Mouse (Mus musculus) midbrain, embryonic 14.5 days (tissue): ENCODE data around the gene Zfyve28. TPM values are rescaled to one million over a fixed set of nuclear protein-coding genes. Genes with fewer than 3 reads are reported as not detected.

Experiments
- ATAC-seq: fragments of 200-750 bp; cut with Nextera tagmentation; 2 replicates; pipeline ENCODE4 v1.8.0; 2017; ENCODE audit warnings: moderate number of reproducible peaks, moderate library complexity; ENCODE audit not compliant: low FRiP score, low TSS enrichment
- DNase-seq: peaks from one replicate; pipeline ENCODE4 v3.0.0-alpha.2; 2015
- H3K27ac ChIP-seq: fragments of 300-500 bp; sonication (generic); replicated peaks from 2 replicates; pipeline ENCODE4 v1.5.1; 2014; ENCODE audit warnings: mild to moderate bottlenecking, low read depth, low read length, moderate library complexity
- H3K27me3 ChIP-seq: fragments of 300-500 bp; sonication (generic); 2 replicates; pipeline ENCODE4 v1.6.1; 2014; ENCODE audit warnings: low read length, control low read depth, mixed read lengths; ENCODE audit not compliant: control insufficient read depth, insufficient read depth
- H3K36me3 ChIP-seq: fragments of 300-500 bp; sonication (generic); 2 replicates; pipeline ENCODE4 v1.6.1; 2014; ENCODE audit warnings: low read length, control low read depth; ENCODE audit not compliant: control insufficient read depth, insufficient read depth
- H3K4me1 ChIP-seq: fragments of 300-500 bp; sonication (generic); 2 replicates; pipeline ENCODE4 v1.6.1; 2014; ENCODE audit warnings: mild to moderate bottlenecking, antibody characterized with exemption, low read length, control low read depth; ENCODE audit not compliant: control insufficient read depth, insufficient read depth
- H3K4me2 ChIP-seq: fragments of 300-500 bp; sonication (generic); 2 replicates; pipeline ENCODE4 v1.6.1; 2014; ENCODE audit warnings: mild to moderate bottlenecking, low read length, moderate library complexity
- H3K4me3 ChIP-seq: fragments of 300-500 bp; sonication (generic); replicated peaks from 2 replicates; pipeline ENCODE4 v1.5.1; 2014; ENCODE audit warnings: low read depth, low read length
- H3K9ac ChIP-seq: fragments of 300-500 bp; sonication (generic); replicated peaks from 2 replicates; pipeline ENCODE4 v1.6.1; 2014; ENCODE audit warnings: mild to moderate bottlenecking, low read length, moderate library complexity
- H3K9me3 ChIP-seq: fragments of 300-500 bp; sonication (generic); 2 replicates; pipeline ENCODE4 v1.6.1; 2016; ENCODE audit warnings: low read length, control low read depth, mixed read lengths; ENCODE audit not compliant: control insufficient read depth
- WGBS: fragments of 180-500 bp; shearing (Covaris S2); extraction: QIAGEN DNeasy Blood & Tissue Kit; methylation state at CpG from one replicate; pipeline ENCODE4 v1.1.7; 2014; 5-methylcytosine and 5-hydroxymethylcytosine counted together
- polyA plus RNA-seq: library from polyadenylated mRNA; unstranded; fragments of >200 nt; fragmentation: Nextera tagmentation; extraction: Ambion mirVana; gene quantifications from 2 replicates; pipeline ENCODE4 v1.2.1, GENCODE M21; 2014

The Zfyve28 gene
- polyA plus RNA-seq, 1 experiment from 2014 or later = 2.8 TPM

- Histone ChIP-seq H3K4me3 (no peak overlapping the region), H3K4me2 (no peak overlapping the region), H3K9me3 (no peaks in the 10 kb centered on the region), H3K36me3 (no peaks in the 10 kb centered on the region), H3K27me3 (no peaks in the 10 kb centered on the region), H3K27ac (no peak overlapping the region), H3K9ac (no peak overlapping the region), H3K4me1 (no peaks in the 10 kb centered on the region)
- WGBS = 50% methylated on average over 10 of the region's 10 CpGs
- ATAC-seq (no peak), DNase-seq (peak; percentile 15)
Observed at GRCm38 (mm10) chr5:34235898-34236420, 52.3 kb downstream of the Zfyve28 start.

- ATAC-seq (no peak), DNase-seq (no peak)
- H3K4me1 ChIP-seq = no peaks in the 10 kb centered on the region
- no peaks in the 10 kb centered on the region for H3K27me3 ChIP-seq
- WGBS = 85% methylated on average over 4 of the region's 4 CpGs
- no peak overlapping the region for H3K4me3 ChIP-seq
- no peak overlapping the region for H3K4me2 ChIP-seq
- no peaks in the 10 kb centered on the region for H3K9me3 ChIP-seq
- H3K36me3 ChIP-seq = no peaks in the 10 kb centered on the region
- no peak overlapping the region for H3K27ac ChIP-seq
- no peak overlapping the region for H3K9ac ChIP-seq
Observed at GRCm38 (mm10) chr5:34235056-34235455, 53.2 kb downstream of the Zfyve28 start.

GRCm38 (mm10) chr5:34233221-34233515, 55.1 kb downstream of the Zfyve28 start:
- no peaks in the 10 kb centered on the region for H3K36me3 ChIP-seq
- ATAC-seq (no peak), DNase-seq (no peak)
- H3K9me3 ChIP-seq = no peaks in the 10 kb centered on the region
- 94% methylated on average over 6 of the region's 6 CpGs for WGBS
- H3K4me1 ChIP-seq = no peaks in the 10 kb centered on the region
- no peak overlapping the region for H3K4me3 ChIP-seq
- H3K4me2 ChIP-seq = no peak overlapping the region
- H3K9ac ChIP-seq = no peak overlapping the region
- H3K27me3 ChIP-seq = no peaks in the 10 kb centered on the region
- H3K27ac ChIP-seq = no peak overlapping the region

- Histone ChIP-seq H3K27ac (no peak overlapping the region), H3K27me3 (no peaks in the 10 kb centered on the region), H3K9ac (no peak overlapping the region), H3K4me3 (no peak overlapping the region), H3K9me3 (no peaks in the 10 kb centered on the region), H3K4me1 (no peaks in the 10 kb centered on the region), H3K4me2 (no peak overlapping the region), H3K36me3 (no peaks in the 10 kb centered on the region)
- 80% methylated on average over 8 of the region's 8 CpGs for WGBS
- DNase-seq (no peak), ATAC-seq (no peak)
Observed at GRCm38 (mm10) chr5:34232481-34233220, 55.6 kb downstream of the Zfyve28 start.

GRCm38 (mm10) chr5:34231901-34232300, 56.3 kb downstream of the Zfyve28 start:
- H3K4me1 ChIP-seq = no peaks in the 10 kb centered on the region
- no peak for DNase-seq
- H3K4me2 ChIP-seq = no peak overlapping the region
- no peak overlapping the region for H3K4me3 ChIP-seq
- H3K36me3 ChIP-seq = no peaks in the 10 kb centered on the region
- H3K27me3 ChIP-seq = no peaks in the 10 kb centered on the region
- 86% methylated on average over 6 of the region's 6 CpGs for WGBS
- ATAC-seq = no peak
- no peak overlapping the region for H3K9ac ChIP-seq
- H3K9me3 ChIP-seq = no peaks in the 10 kb centered on the region
- no peak overlapping the region for H3K27ac ChIP-seq

- ATAC-seq = no peak
- H3K36me3 ChIP-seq = no peaks in the 10 kb centered on the region
- H3K9ac ChIP-seq = no peak overlapping the region
- H3K4me3 ChIP-seq = no peak overlapping the region
- no peak overlapping the region for H3K27ac ChIP-seq
- H3K4me2 ChIP-seq = no peak overlapping the region
- no peaks in the 10 kb centered on the region for H3K4me1 ChIP-seq
- no peak for DNase-seq
- 90% methylated on average over 9 of the region's 9 CpGs for WGBS
- H3K9me3 ChIP-seq = no peaks in the 10 kb centered on the region
- H3K27me3 ChIP-seq = no peaks in the 10 kb centered on the region
Observed at GRCm38 (mm10) chr5:34230599-34231485, 57.4 kb downstream of the Zfyve28 start.

GRCm38 (mm10) chr5:34229503-34229902, 58.7 kb downstream of the Zfyve28 start:
- ATAC-seq = no peak
- Histone ChIP-seq H3K4me2 (no peak overlapping the region), H3K27me3 (no peaks in the 10 kb centered on the region), H3K36me3 (no peaks in the 10 kb centered on the region), H3K9me3 (no peaks in the 10 kb centered on the region), H3K4me3 (no peak overlapping the region), H3K27ac (no peak overlapping the region), H3K9ac (no peak overlapping the region), H3K4me1 (no peaks in the 10 kb centered on the region)
- 92% methylated on average over 5 of the region's 5 CpGs for WGBS
- DNase-seq = no peak

- WGBS = 91% methylated on average over 2 of the region's 2 CpGs
- Histone ChIP-seq H3K27me3 (no peaks in the 10 kb centered on the region), H3K27ac (no peak overlapping the region), H3K9ac (no peak overlapping the region), H3K36me3 (no peaks in the 10 kb centered on the region), H3K4me1 (no peaks in the 10 kb centered on the region), H3K4me3 (no peak overlapping the region), H3K9me3 (no peaks in the 10 kb centered on the region), H3K4me2 (no peak overlapping the region)
- ATAC-seq (no peak), DNase-seq (no peak)
Observed at GRCm38 (mm10) chr5:34225516-34225915, 62.7 kb downstream of the Zfyve28 start.
